In the genomic region with DNA sequence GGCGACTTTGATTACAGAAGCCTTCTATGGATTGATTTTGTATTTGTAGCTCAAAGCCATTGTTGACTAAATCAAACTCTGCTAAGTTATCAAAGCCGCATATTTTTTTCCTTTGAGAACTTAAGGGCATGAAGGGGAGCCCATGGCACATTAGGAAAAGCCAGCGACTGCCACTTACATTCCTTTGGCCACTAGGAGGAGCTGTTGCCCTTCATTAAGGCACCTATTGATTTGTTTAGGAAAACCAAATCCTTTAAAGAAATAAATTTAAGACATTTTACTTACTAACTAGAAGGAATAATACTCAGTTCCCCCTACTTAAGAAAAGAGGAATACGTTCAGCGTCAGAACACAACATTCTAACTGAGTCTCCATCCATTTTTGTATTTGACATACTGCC, we compare ENCODE assay signal across 8 mouse cellular contexts.
DNase-seq lines count a peak whose midpoint lies in the region; ATAC-seq and TF ChIP-seq lines count a peak whose summit lies in the region.

No protein-coding gene starts in this region.

- TF ChIP-seq CTCF in kidney, postnatal 0 days (IDR thresholded peaks at IDR 0.05; ENCODE audit: low read depth), result peak; percentile 90
- TF ChIP-seq CTCF in liver, postnatal 0 days (IDR thresholded peaks at IDR 0.05; ENCODE audit: low read depth), result peak; percentile 88

- WGBS in embryonic facial prominence, embryonic 10.5 days, result 33% methylated on average over 5 of the region's 5 CpGs
- 27% methylated on average over 5 of the region's 5 CpGs for WGBS in kidney, postnatal 0 days
- 38% methylated on average over 5 of the region's 5 CpGs for WGBS in liver, postnatal 0 days (ENCODE audit: insufficient replicate concordance)

- H3K9me3 ChIP-seq in embryonic facial prominence, embryonic 10.5 days, result no peaks in the 10 kb centered on the region
- no peaks in the 10 kb centered on the region for H3K9me3 ChIP-seq in kidney, postnatal 0 days (replicated peaks; ENCODE audit: low read length)
- H3K9me3 ChIP-seq in liver, postnatal 0 days (ENCODE audit: low read length), result no peaks in the 10 kb centered on the region

- DNase-seq in adrenal gland, adult (ENCODE audit: inconsistent age in 2 of 2, low spot score in 1 of 2), result peak; percentile 63 to 93
- no peak for DNase-seq in adrenal gland, adult 8-10 months
- DNase-seq in 416B (ENCODE audit: low read depth), result peak; percentile 75
- DNase-seq in adrenal gland, postnatal 14 days, result peak; percentile 84
- peak; percentile 64 for DNase-seq in embryonic facial prominence, embryonic 10.5 days (ENCODE audit: low spot score)
- DNase-seq in kidney, postnatal 0 days (ENCODE audit: low spot score), result peak; percentile 93
- DNase-seq in liver, postnatal 0 days, result peak; percentile 58
- DNase-seq in right cerebral cortex, postnatal 14 days, result peak; percentile 68

- no peaks in the 10 kb centered on the region for H3K27me3 ChIP-seq in embryonic facial prominence, embryonic 10.5 days (replicated peaks; ENCODE audit: low read depth, poor library complexity, severe bottlenecking)
- H3K27me3 ChIP-seq in kidney, postnatal 0 days (ENCODE audit: insufficient read depth, low read length), result no peaks in the 10 kb centered on the region
- H3K27me3 ChIP-seq in liver, postnatal 0 days (ENCODE audit: insufficient read depth, low read length), result no peaks in the 10 kb centered on the region

- H3K4me2 ChIP-seq in kidney, postnatal 0 days (ENCODE audit: low read length), result no peak overlapping the region
- no peak overlapping the region for H3K4me2 ChIP-seq in liver, postnatal 0 days (ENCODE audit: low read depth, low read length)

- no peak for TF ChIP-seq EP300 in liver, postnatal 0 days (IDR thresholded peaks at IDR 0.05; ENCODE audit: low read depth)

- no peaks in the 10 kb centered on the region for H3K4me1 ChIP-seq in embryonic facial prominence, embryonic 10.5 days
- H3K4me1 ChIP-seq in kidney, postnatal 0 days (replicated peaks; ENCODE audit: insufficient read depth, low read length), result 0 out of 2 replicates have a peak, but pooled peaks cover 3% of the 10 kb centered on the region
- H3K4me1 ChIP-seq in liver, postnatal 0 days (ENCODE audit: insufficient read depth), result no peaks in the 10 kb centered on the region

- peaks cover 30% of the 10 kb centered on the region for H3K36me3 ChIP-seq in embryonic facial prominence, embryonic 10.5 days (replicated peaks)
- peaks cover 8% of the 10 kb centered on the region for H3K36me3 ChIP-seq in kidney, postnatal 0 days (ENCODE audit: insufficient read depth, low read length)
- H3K36me3 ChIP-seq in liver, postnatal 0 days (replicated peaks; ENCODE audit: insufficient read depth, low read length), result peaks cover 17% of the 10 kb centered on the region

- H3K4me3 ChIP-seq in embryonic facial prominence, embryonic 10.5 days, result no peak overlapping the region
- H3K4me3 ChIP-seq in kidney, postnatal 0 days (replicated peaks; ENCODE audit: low read depth, low read length), result no peak overlapping the region
- no peak overlapping the region for H3K4me3 ChIP-seq in liver, postnatal 0 days (ENCODE audit: low read depth, low read length)

- no peak overlapping the region for H3K9ac ChIP-seq in kidney, postnatal 0 days (ENCODE audit: low read depth, low read length)
- H3K9ac ChIP-seq in liver, postnatal 0 days (replicated peaks), result no peak overlapping the region

- no peak overlapping the region for H3K27ac ChIP-seq in embryonic facial prominence, embryonic 10.5 days (replicated peaks)
- H3K27ac ChIP-seq in kidney, postnatal 0 days, result no peak overlapping the region
- no peak overlapping the region for H3K27ac ChIP-seq in liver, postnatal 0 days (ENCODE audit: low read depth)

- ATAC-seq in kidney, postnatal 0 days (replicated peaks; ENCODE audit: low FRiP score, low read depth), result no peak
- no peak for ATAC-seq in liver, postnatal 0 days
